Mouse (Mus musculus): ENCODE data around the gene Gulp1.

Gene Gulp1

GRCm38 (mm10) chr1:44810336-44810735 lies 259.0 kb downstream of the Gulp1 start:
- Histone ChIP-seq H3K36me3 (ENCODE audit: control insufficient read depth, insufficient read depth, low read length, poor library complexity, severe bottlenecking) (no peaks in the 10 kb centered on the region), H3K27me3 (ENCODE audit: control insufficient read depth, insufficient read depth, low read length, poor library complexity, severe bottlenecking) (no peaks in the 10 kb centered on the region)
- no peak for DNase-seq (ENCODE audit: low read depth, low spot score)

GRCm38 (mm10) chr1:44833934-44834333 lies 282.6 kb downstream of the Gulp1 start:
- H3K36me3 ChIP-seq (ENCODE audit: control insufficient read depth, insufficient read depth, low read length, poor library complexity, severe bottlenecking) = no peaks in the 10 kb centered on the region
- DNase-seq (ENCODE audit: low read depth, low spot score) = no peak
- H3K27me3 ChIP-seq (ENCODE audit: control insufficient read depth, insufficient read depth, low read length, poor library complexity, severe bottlenecking) = no peaks in the 10 kb centered on the region

All from splenic B cell, adult 2 months (primary cell).